Mouse (Mus musculus): ENCODE data around the gene C530025M09Rik.

Gene C530025M09Rik

DNA sequence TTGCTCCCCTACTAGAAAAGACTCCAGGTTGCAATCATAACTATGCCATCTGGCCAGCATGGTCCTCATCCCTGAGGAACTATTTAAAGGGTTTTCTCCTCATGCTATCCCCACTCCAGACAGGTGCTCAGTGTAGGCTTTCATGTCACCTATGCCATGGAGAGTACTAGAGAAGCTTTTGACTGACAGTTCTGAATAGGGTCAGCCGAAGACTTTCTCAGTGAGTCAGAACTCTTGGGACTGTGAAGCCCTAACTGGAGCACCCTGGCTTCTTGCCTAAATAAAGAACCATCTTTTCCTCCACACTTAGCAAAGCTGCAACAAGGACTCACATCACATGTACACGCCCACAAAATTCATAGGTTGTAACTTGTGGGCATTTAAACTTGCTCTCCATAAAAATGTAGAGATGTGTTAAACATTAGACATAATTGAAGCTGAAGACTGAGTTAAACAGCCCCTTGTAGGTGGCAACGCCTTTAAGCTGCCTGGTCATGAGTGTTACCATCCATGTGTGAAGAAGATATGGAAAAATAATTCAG is 26.3 kb downstream of the C530025M09Rik start:
- no peak for DNase-seq (ENCODE audit: low spot score in 2 of 2)

DNA sequence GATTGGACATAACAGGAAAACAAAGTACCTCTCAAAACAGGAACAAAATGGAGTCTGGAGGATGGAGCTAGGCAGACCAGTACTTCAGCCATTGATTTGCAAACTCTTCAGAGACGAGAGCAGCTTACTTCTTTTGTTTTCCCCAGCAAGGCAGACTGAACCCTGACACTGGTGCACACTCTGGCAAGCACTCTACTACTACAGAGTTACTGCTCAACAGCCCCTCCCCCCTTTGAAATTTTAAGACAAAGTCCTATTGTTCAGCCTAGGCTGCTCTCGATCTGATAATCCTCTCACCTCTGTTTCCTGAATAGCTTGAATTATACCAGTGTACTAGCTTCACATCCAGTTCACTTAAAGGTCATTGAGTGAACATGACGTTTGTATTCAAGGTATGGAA is 32.4 kb downstream of the C530025M09Rik start:
- no peak for DNase-seq (ENCODE audit: low spot score in 2 of 2)
